Mouse (Mus musculus): ENCODE data around the gene Mmp2.

Mmp2 gene

GRCm38 (mm10) chr8:92897794-92898193 is 70.7 kb downstream of the Mmp2 start:
- DNase-seq = no peak

DNA sequence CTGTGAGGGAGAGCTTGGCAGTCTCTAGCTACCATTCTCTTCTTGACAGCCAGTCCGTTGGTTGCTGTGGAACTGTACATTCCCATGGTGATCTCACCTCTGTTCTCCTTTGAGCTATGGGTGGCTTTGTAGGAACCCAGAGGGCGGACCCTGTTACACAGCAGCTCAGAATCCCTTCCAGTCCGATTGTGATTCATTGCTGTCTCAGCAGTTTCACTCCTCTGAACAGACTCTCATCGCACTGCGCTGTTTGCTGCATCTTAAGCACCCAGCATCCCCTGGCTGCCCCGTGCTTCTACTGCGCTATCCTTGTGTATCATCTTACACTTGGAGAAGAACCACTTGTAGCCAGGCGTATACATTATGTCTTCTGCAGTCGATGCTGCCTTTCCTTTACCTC is 72.5 kb downstream of the Mmp2 start:
- no peak for DNase-seq

DNA sequence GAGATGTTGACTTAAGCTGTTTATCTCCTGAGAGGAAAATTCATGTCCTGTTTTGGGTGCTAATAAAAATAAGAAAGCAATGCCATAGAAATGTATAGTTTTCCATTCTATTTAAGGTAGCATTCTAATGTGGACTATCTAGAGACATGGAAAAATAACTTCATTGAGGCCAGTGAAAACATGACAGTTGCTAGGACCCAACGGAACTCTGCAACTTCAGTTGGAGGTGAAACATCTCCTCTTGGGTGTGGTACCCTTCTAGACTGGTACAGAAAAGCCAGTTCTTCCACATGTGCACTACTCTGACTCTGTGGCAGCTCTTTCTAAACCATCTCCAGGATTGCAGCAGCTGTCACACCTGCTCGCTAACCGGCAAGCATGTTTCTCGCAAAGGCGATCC is 74.0 kb downstream of the Mmp2 start, which contains the start of gene Capns2:
Gene Capns2, plus strand, starts transcription at position 301 of the 400 bp plus-strand sequence.
- no peak for DNase-seq

- no peak for DNase-seq
Measured at GRCm38 (mm10) chr8:92902981-92903380, 75.9 kb downstream of the Mmp2 start.

Measured in kidney, adult 9 months (tissue).